Mouse (Mus musculus): Measurements from ENCODE around the gene Edaradd.

DNA sequence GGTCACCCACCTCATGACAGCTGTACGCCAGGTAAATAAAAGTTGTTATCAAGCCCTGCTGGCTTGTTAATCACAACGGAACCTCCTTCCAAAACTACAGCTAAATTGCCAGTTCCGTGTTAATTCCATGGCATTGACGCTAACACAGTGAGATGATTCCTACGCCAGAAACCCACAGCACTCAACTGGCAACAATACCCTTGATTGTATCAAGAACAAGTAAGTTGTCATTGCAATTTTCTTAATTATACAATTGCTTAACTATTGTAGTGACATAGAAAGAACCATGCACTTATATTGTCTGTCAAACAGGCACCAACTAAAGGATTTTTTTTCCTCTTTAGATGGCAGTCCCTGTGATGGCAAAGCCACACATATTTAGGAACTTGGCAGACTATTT, 23.0 kb upstream of the Edaradd start:
- no peak for TF ChIP-seq CTCF (IDR thresholded peaks at IDR 0.05; ENCODE audit: low read depth)
- TF ChIP-seq EP300 (IDR thresholded peaks at IDR 0.05; ENCODE audit: low read depth), result no peak

Measured in heart, postnatal 0 days (tissue).